Mouse (Mus musculus): ENCODE data around the gene Tbc1d10b.
A peak's percentile ranks its signal among the peaks of the same experiment; 100 is the strongest.
"Not testable (repeated sequence)": the region's sequence is repeated elsewhere in the genome, so short reads cannot be mapped to it uniquely, and the experiment has no call there.

Gene Tbc1d10b

DNA sequence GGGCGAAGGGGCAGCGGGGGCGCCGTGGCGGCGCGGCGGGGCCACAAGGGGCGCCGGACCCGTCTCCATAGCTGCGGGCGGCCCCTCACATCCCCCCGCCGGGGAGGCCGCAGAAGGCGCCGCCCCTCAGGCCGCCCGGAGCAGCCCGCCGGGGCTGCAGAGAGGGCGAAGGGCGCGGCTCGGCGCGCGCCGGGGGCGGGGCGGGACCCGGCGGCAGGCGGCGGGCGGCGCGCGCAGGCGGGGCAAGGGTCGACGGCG, at the start of gene Tbc1d10b:
Gene Tbc1d10b (minus strand): TSS at position 174 of the 258 bp plus-strand sequence.
- DNase-seq (ENCODE audit: low spot score) = no peak

DNA sequence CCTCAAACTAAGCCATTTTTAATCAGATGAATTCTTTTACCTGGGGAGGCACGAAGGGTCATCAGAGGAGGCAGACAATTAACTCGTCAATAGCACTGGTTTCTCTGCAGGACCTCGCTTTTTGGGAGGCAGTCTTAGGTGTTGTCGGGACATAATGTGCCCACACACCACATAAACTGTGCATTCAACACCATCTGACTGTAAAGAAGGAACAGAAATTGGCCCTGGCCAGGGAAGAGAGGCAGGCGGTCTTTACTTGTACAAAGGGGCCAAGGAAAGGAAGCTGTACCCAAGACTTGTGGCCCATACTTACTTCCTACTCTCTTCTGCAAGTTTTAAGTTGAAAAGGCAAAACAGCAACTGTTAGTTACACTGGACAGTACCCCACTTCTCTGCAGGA, 48.2 kb upstream of the Tbc1d10b start:
- DNase-seq (ENCODE audit: low spot score) = no peak

DNA sequence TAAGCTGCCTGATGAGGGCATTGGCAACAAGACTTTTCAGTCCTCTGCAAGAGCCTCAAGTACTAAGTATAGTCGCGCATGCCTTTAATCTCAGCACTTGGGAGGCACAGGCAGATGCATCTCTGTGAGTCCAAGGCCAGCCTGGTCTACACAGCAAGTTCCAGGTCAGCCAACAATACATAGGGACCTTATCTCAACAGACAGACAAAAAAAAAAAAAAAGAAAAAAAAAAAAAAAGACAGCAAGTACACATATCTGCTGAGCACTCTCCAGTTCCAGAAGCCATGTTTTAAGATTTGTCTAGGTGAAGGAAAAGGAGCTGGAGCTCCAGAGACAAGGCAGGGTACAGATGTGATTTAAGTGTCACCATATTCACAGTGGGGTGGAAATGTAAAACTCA, 47.7 kb upstream of the Tbc1d10b start:
- DNase-seq (ENCODE audit: low spot score) = no peak

DNA sequence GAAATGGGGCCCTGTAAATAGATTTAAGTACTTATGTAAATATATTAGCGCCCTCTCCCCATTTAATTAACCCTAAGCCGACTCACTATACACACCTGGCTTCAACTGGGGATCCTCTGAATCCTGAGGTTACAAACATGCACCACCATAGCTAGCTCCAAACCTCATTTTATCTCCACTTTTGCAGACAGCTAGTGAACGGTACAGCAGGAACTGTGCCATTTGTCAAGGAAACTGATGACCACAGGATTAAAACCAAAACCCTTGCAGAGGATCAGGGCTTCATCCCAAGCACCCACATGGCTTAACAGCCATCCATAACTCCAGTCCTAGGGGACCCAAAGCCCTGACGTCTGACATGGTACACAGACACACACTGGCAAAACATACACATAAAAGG, 46.7 kb upstream of the Tbc1d10b start:
- DNase-seq (ENCODE audit: low spot score) = no peak

DNA sequence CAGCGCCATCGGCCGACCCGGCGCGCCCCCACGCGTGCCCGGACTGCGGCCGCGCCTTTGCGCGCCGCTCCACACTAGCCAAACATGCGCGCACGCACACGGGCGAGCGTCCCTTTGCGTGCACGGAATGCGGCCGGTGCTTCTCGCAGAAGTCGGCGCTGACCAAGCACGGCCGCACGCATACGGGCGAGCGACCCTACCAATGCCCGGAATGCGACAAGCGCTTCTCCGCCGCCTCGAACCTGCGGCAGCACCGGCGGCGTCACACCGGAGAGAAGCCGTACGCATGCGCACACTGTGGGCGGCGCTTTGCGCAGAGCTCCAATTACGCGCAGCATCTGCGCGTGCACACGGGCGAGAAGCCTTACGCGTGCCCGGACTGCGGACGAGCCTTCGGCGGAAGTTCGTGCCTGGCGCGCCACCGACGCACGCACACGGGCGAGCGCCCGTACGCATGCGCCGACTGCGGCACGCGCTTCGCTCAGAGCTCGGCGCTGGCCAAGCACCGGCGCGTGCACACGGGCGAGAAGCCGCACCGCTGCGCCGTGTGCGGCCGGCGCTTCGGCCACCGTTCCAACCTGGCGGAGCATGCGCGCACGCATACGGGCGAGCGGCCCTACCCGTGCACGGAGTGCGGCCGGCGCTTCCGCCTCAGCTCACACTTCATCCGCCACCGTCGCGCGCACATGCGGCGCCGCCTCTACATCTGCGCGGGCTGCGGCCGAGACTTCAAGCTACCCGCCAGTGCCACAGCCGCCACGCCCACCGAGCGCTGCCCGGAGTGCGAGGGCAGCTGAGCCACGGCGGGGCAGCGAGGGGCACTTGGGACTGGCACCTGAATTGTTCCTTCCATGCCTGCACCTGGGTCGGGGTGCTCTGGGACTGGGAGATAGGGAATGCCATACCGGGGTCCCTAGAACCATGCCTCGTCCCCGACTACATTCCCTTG, 45.8 kb upstream of the Tbc1d10b start:
- DNase-seq (ENCODE audit: low spot score) = peak; percentile 94

DNA sequence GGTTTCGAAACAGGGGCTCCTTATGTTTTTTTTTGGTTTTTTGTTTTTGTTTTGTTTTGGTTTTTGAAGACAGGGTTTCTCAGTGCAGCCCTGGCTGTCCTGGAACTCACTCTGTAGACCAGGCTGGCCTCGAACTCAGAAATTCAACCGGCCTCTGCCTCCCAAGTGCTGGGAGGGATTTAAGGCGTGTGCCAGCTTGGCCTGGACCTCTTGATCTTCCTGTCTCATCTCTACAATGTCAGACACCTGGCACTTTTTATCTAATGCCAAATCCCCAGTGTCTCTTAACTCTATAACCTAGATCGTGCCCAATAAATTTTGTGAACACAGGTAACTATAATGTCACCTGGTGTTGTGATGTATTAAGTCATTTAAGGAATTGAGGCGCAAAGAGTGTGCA, 45.1 kb upstream of the Tbc1d10b start:
- no peak for DNase-seq (ENCODE audit: low spot score)

DNA sequence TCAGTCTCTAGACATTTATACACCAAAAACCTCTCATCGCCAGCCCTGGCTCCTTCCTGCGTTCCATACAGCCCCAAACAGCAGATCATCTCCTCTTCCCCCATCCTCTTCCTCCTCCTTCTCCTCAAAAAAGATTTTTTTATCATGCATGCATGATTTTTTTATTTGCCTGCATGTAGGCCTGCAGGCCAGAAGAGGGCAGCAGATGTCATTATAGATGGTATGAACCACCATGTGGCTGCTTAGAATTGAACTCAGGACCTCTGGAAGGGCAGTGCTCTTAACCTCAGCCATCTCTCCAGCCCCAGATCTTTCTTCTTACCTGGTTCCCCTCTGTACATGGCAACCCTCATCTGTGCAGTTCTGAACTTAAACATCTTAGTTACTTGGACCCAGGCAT, 44.1 kb upstream of the Tbc1d10b start:
- no peak for DNase-seq (ENCODE audit: low spot score)

DNA sequence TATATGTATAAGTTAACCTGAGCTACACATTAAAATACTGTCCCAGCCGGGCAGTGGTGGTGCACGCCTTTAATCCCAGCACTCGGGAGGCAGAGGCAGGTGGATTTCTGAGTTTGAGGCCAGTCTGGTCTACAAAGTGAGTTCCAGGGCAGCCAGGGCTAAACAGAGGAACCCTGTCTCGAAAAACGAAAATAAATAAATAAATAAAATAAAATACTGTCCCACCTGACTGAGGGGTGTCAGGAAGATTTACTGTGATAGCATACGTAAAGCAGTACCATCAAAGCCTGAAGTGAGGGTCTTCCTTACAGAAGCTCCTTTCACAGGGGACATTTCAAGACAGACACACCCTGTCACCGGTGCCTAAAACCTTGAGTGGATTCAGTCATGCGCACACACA, 42.2 kb upstream of the Tbc1d10b start:
- not testable (repeated sequence) for DNase-seq (ENCODE audit: low spot score)

DNA sequence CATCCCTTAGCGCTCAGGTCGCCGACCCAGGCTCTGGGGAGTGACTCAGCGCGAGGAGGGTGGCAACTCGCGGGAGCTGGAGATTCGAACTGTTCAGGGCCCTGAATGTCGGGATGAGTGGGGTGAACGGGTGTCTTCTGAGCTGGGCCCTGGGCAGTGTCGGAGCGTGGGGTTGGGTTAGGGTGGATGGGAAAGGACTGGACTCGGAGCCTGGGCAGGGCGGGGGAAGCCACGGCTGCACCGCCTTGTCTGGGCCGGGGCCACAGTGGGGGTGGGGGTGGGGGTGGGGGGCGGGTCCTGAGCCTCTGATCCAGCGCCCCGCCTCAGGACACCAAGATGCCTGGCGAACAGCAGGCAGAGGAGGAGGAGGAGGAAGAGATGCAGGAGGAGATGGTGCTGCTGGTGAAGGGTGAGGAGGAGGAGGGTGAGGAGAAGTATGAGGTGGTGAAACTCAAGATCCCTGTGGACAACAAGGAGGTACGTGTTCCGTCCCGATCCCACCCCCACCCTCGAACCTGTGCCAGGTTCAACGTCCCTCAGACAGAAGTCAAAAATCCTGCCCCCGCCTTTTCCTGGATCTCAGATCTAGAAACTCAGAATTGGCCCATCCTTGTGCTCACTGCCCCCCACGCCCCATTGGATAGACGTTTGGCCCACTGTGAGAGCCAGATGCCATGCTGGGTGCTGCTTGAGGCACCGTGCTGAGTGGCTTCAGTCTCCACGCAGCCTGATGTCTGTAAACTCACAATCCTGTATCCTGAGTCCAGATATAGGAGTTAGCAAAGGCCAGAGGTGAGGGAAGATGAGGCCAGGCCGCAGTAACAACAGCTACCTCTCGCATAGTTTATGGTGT, 36.6 kb upstream of the Tbc1d10b start:
- DNase-seq (ENCODE audit: low spot score) = no peak

DNA sequence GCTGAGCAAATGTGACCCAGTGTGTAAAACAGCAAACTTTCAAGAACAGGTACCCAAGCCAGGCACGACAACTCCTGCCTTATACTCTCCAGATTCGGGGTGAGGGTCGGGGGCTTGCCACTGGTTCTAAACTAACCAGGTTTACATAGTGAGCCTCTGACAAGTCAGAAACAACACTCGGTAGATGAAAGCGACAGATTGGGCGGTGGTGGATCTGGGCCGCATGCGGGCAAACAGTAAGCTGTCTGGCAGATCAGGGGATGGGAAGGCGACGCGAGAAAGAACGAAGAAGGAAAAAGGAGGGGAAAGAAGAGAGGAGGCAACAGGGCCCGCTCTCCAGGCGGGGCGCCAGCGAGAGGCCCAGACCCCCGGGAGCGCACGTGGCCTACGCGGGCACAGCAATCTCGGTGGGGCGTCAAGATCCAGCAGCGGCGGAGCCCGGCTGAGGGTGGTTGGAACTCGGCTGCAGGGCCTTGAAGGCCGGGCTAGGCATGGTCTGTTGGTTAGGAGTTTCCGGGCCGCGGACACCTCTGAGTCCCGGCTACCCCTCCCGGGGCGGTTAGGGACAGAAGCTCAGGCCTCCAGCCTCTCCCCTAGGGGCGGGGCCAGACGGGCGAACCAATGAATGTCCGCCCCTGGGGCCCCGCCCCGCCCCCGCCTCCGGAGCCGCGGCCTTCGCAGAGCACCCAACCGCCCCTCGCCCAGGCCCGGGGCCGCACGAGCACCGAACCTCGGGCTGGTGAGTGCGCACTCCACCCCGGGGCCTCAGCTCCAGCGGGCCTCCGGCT, 35.8 kb upstream of the Tbc1d10b start, which contains the start of gene Zfp771:
Gene Zfp771 (plus strand): TSS at position 405 of the 788 bp plus-strand sequence.
- peak; percentile 95 for DNase-seq (ENCODE audit: low spot score)

DNA sequence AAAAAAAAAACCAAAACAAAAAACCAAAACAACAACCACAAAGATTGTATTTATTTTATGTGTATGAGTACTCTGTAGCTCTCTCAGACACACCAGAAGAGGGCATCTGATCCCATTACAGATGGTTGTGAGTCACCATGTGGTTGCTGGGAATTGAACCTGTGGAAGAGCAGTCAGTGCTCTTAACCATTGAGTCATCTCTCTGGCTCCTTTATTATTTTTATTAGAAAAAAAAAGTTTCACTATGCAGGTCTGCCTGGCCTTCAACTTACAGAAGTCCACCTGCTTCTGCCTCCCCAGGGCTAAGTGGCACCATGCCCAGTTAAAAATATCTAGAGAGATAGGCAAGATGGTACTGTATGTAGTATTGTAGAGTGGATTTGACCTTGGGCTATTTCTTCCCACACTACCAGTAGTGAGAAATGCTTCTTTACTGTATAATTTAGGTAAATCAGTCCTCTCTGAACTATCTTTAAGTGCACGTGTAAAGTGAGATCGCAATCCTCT, 35.1 kb upstream of the Tbc1d10b start:
- DNase-seq (ENCODE audit: low spot score) = peak; percentile 50

DNA sequence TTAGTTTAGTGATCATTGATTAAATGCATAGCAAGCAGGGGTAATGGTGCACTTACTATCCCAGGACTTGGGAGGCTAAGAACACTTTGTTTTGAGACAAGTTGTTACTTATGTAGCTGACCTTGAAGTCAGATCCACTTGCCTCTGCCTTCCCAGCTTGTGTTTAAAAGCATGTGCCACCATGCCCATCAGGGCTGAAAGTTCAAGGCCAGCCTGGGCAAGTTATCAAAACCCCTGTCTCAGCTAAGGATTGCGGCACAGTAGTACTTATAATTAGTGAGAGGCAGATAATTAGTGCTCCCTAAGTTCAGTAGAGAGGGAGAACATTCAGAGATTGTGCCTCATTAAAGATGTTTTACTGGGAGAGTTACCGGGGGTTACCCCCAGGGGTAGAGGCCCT, 26.5 kb upstream of the Tbc1d10b start:
- peak; percentile 61 for DNase-seq (ENCODE audit: low spot score)

DNA sequence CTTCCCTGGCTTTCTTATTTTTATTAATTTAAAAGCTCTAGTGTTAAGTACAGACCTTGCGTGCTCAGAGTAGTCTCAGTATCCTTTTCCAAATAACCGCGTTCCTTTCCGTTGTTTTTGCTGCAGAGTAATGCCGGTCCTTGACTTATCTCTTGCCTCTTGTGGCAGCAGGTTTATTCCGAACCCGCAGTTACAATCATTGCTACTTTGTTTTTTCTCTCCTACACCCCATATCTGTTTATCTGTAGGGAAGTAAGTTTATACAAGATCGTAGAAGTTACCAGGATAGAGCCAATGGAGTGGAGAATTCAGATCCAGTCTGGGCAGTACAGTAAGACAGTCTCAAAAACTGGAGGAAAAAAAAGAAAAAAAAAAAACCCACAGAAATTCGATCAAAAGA, 25.5 kb upstream of the Tbc1d10b start:
- DNase-seq (ENCODE audit: low spot score) = no peak

DNA sequence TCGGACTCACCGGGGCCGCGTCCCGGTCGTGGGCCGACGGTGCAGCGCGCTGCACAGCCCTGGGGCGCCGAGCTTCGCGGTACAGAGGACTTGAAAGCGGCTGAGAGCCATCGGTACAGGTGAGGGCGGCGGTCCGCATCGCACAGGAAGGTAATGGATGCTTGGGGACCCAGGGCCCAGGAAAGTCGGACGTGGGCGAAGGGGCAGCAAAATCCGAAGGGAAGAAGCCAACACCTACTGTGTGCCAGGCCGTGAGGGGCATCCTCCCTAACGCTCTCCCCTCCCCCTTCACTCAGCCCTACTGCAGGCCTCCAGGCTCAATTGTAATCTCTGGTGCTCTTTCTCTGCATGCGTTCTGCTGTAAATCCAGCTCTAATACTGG, 25.1 kb upstream of the Tbc1d10b start:
- DNase-seq (ENCODE audit: low spot score) = no peak

DNA sequence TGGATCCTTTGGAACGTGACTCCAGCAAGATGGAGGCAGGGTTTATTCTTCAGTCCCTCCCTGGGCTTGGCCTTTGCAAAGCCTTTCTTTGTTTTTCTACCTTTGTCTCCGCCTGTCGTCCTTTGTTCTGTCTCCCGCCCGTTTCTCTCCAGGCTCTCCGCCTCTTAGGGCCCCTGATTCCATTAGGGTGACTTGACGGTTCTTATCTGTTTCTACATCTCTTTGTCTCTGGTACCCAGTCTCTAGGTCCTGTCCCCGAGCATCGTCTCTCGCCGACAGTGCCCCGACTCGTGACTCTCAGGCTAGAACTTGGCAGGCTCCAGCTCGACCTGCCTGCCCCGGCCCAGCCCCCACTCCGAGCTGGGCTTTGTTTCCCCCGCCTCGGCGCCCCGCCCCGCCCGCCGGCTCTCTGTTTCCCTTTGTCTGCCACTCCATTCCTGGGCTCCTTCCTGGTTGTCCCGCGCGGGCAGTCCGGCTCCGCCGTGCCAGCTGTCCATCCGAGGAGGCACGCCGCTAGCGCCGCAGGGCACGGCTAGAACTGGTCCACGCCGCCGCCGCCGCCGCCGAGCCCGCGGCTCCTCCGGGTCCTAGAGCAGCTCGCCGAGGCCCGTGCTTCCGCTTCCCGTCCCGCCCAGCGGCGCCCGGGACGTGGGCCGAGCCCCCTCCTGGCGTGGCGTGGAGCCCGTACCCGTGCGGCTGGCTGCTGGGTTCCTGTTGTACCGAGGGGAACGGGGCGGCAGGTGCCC, 24.5 kb upstream of the Tbc1d10b start, which contains the start of the genes Zfp553 and Sept1:
Gene Zfp553 (plus strand): TSS at position 440 of the 746 bp plus-strand sequence.
Gene Sept1 (minus strand): TSS at position 509 of the 746 bp plus-strand sequence.
- peak; percentile 82 for DNase-seq (ENCODE audit: low spot score)

DNA sequence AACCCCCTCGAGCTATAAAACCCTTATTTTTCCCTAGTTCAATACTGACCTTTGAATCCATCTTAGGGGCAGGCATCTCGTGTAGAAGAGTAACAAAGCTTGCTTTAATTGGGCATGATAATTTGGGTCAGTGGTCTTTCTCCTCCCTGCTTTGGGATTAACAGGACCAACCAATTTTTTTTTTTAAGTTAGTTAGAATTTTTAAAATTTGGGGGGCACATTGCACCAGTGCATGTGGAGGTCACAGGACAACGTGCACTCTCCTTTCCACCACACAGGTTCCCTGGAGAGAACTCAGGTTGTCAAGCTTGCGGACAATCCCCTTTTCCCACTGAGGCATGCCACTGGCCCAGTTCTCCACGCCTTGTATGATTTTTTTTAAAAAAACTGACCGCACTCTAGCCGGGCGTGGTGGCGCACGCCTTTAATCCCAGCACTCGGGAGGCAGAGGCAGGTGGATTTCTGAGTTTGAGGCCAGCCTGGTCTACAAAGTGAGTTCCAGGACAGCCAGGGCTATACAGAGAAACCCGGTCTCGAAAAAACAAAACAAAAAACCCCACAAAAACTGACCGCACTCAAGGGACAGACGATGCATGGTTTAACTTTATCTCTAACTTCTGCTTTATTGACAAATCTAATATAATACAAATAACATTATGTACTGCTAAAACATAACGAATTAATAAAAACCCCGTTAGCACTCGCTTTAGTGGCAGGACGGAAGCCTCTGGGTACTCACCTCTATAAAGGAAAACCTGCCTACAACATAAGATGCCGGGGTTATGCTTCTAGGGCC, 23.8 kb upstream of the Tbc1d10b start:
- no peak for DNase-seq (ENCODE audit: low spot score)

DNA sequence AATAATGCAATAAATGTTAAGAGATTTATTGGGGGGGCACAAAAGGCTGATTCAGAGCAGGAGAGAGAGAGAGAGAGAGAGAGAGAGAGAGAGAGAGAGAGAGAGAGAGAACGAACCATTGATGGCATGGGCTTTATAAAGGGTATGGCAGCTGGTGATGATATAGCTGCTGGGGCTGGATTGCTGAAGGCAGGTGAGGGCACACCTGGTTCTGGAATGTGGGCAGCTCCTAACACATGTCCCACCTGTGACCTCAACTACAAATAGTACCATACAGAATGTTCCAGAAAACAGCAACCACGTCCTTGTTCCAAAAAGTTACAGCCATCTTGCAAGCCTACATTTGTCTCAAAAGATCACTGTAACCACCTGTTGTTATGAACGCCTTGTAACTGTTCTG, 23.1 kb upstream of the Tbc1d10b start:
- no peak for DNase-seq (ENCODE audit: low spot score)

DNA sequence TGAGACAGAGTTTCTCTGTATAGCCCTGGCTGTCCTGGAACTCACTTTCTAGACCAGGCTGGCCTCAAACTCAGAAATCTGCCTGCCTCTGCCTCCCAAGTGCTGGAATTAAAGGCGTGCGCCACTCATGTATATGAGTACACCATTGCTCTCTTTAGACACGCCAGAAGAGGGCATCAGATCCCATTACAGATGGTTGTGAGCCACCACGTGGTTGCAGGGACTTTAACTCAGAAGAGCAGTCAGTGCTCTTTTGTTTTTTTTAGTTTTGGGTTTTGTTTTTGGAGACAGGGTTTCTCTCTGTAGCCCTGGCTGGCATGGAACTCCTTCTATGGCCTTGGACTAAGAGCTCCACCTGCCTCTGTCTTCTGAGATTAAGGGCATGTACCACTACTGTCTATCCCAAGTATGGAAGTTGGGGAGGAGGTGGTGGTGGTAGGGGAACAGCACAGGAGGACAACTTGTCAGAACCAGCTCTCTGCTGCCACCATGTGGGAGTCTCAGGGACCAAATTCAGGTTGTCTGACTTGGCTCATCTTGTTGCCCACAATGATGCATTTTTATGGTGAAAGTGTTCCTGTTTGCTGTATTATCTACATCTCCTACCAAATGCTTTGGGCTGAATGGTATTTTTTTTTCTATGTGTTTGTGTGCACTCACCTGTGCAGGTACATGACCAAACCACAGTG, 20.5 kb upstream of the Tbc1d10b start:
- DNase-seq (ENCODE audit: low spot score) = peak; percentile 54

DNA sequence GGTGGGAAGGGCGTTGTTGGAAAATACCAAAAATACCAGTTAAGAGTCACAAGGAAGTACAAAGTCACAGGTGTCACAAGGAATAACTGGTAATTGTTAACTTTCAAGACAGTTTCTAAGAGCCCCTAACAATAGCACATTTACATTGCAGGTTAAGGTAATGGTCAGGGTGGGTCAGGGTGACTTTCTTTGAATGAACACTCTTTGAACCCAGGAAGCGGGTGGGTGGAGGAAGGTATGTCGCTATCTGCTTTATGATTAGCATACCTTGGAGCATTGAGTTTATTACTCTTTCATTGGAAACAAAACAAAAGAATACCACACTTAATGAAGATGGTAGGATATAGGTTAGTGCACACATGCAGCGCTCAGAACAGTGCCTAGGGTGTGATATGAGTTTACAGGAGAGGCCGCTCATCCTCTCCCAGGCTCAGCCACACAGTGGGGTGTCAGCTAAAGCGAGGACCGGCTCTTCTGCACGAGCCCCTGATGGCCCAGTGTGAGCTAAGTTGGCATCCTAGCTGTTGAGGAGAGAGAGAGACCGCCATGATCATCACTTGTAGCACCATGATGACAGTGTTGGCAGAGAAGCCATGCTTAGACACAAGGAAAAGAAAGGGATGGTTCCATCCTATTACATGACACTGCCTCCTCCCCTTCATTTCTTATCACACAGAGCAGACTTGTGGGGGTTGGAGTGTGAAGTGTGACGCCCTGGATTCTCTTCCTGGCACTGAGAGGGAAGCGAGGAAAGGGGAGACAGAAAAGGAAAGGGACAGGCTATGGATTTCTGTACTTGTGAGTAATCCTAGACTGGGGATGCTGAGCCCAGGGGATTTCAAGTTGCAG, 17.1 kb upstream of the Tbc1d10b start:
- no peak for DNase-seq (ENCODE audit: low spot score)
